Mouse (Mus musculus): Measurements from ENCODE around the gene Tead4. TPM values are rescaled to one million over a fixed set of nuclear protein-coding genes. Genes with fewer than 3 reads are reported as not detected.
"Not testable (repeated sequence)": the region's sequence is repeated elsewhere in the genome, so short reads cannot be mapped to it uniquely, and the experiment has no call there.

Gene Tead4
- polyA plus RNA-seq, 1 experiment from 2014 or later: 1.4 TPM

DNA sequence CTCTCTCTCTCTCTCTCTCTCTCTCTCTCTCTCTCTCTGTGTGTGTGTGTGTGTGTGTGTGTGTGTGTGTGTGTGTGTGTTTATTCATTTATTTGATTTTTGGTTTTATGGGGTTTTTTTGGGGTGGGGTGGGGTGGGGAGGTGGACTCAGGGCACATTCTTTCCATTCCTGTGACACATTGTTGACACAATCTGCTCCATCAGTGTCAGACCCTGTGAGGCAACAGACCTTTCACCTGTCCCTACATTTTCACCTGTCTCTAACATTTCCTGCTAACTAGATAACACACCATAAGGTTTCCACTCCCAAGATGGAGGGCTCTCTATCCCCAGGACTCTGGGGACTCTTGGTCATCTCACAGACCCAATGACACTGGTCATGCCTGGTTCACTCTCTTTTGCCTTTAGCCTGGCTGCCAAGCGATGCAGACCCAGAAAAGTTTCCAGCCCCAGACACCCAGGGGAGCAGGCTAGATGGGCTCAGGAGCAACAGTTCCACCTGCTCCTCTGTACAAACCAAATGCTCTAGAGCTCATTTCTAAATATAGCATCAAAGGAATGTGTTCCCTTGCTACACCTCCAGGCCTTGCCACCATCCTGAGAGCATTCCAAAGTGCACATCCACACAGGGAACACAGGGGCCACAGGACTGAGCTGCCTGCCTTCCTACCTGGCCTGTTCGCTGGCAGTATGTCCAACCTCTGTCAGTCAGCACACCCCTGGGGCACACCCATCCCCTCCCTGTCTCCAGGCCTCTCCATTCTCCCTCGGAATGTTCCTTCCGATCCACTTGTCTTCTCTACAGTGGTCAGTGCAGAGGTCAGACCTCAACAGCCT is 75.4 kb downstream of the Tead4 start:
- Histone ChIP-seq H3K27ac (ENCODE audit: low read length) (no peak overlapping the region), H3K27me3 (ENCODE audit: control insufficient read depth, insufficient read depth, low read length) (no peaks in the 10 kb centered on the region), H3K9me3 (ENCODE audit: control insufficient read depth, low read depth, low read length) (no peaks in the 10 kb centered on the region), H3K4me1 (ENCODE audit: control insufficient read depth, insufficient read depth, low read length) (0 out of 2 replicates have a peak, but pooled peaks cover 3% of the 10 kb centered on the region), H3K9ac (replicated peaks; ENCODE audit: low read depth, low read length) (no peak overlapping the region), H3K4me2 (replicated peaks; ENCODE audit: low read depth, low read length) (no peak overlapping the region), H3K4me3 (ENCODE audit: low read depth, low read length) (no peak overlapping the region), H3K36me3 (ENCODE audit: control insufficient read depth, insufficient read depth, low read length) (no peaks in the 10 kb centered on the region)
- WGBS: 47% methylated on average over 4 of the region's 4 CpGs
- ATAC-seq (ENCODE audit: insufficient number of reproducible peaks, insufficient read depth, low FRiP score, low read depth): peak; percentile 15; the same call in 1 of the 2 replicates

DNA sequence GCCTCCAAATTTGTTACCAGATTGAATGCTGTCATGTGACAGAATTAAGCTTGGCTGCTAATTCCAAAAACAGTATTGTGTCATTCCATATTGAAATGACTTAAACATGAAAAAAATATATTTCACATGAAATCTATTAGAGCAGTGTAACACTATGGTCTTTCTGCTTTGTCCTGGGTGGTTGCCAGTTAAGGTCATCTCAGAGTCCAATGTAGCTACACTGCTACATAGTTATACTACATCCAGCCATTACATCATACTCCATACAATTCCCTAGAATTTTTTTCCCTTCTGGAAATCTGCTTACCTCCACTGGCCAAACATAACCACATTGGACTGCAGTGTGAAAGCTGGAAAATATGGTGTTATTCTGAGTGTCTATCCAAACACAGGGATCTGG is 77.5 kb downstream of the Tead4 start:
- Histone ChIP-seq H3K4me2 (replicated peaks; ENCODE audit: low read depth, low read length) (no peak overlapping the region), H3K4me1 (ENCODE audit: control insufficient read depth, insufficient read depth, low read length) (0 out of 2 replicates have a peak, but pooled peaks cover 3% of the 10 kb centered on the region), H3K36me3 (ENCODE audit: control insufficient read depth, insufficient read depth, low read length) (no peaks in the 10 kb centered on the region), H3K4me3 (ENCODE audit: low read depth, low read length) (no peak overlapping the region), H3K9ac (replicated peaks; ENCODE audit: low read depth, low read length) (no peak overlapping the region), H3K27ac (ENCODE audit: low read length) (no peak overlapping the region), H3K27me3 (ENCODE audit: control insufficient read depth, insufficient read depth, low read length) (no peaks in the 10 kb centered on the region), H3K9me3 (ENCODE audit: control insufficient read depth, low read depth, low read length) (no peaks in the 10 kb centered on the region)
- no peak for ATAC-seq (ENCODE audit: insufficient number of reproducible peaks, insufficient read depth, low FRiP score, low read depth)

- H3K4me1 ChIP-seq (ENCODE audit: control insufficient read depth, insufficient read depth, low read length); H3K9ac ChIP-seq (replicated peaks; ENCODE audit: low read depth, low read length); H3K4me3 ChIP-seq (ENCODE audit: low read depth, low read length); H3K27me3 ChIP-seq (ENCODE audit: control insufficient read depth, insufficient read depth, low read length); H3K4me2 ChIP-seq (replicated peaks; ENCODE audit: low read depth, low read length); H3K36me3 ChIP-seq (ENCODE audit: control insufficient read depth, insufficient read depth, low read length); ATAC-seq (ENCODE audit: insufficient number of reproducible peaks, insufficient read depth, low FRiP score, low read depth); H3K27ac ChIP-seq (ENCODE audit: low read length); H3K9me3 ChIP-seq (ENCODE audit: control insufficient read depth, low read depth, low read length): not testable (repeated sequence)
- 94% methylated on average over 4 of the region's 4 CpGs for WGBS
Measured at GRCm38 (mm10) chr6:128215004-128215403, 85.6 kb downstream of the Tead4 start.

GRCm38 (mm10) chr6:128209199-128209598 is 91.4 kb downstream of the Tead4 start:
- not testable (repeated sequence) for ATAC-seq (ENCODE audit: insufficient number of reproducible peaks, insufficient read depth, low FRiP score, low read depth); H3K4me1 ChIP-seq (ENCODE audit: control insufficient read depth, insufficient read depth, low read length); H3K27ac ChIP-seq (ENCODE audit: low read length); H3K36me3 ChIP-seq (ENCODE audit: control insufficient read depth, insufficient read depth, low read length); H3K9me3 ChIP-seq (ENCODE audit: control insufficient read depth, low read depth, low read length); H3K4me3 ChIP-seq (ENCODE audit: low read depth, low read length); H3K9ac ChIP-seq (replicated peaks; ENCODE audit: low read depth, low read length); H3K27me3 ChIP-seq (ENCODE audit: control insufficient read depth, insufficient read depth, low read length); H3K4me2 ChIP-seq (replicated peaks; ENCODE audit: low read depth, low read length)
- 97% methylated on average over 1 of the region's 1 CpGs for WGBS

- no peak overlapping the region for H3K4me3 ChIP-seq (ENCODE audit: low read depth, low read length)
- ATAC-seq (ENCODE audit: insufficient number of reproducible peaks, insufficient read depth, low FRiP score, low read depth): no peak
- H3K4me2 ChIP-seq (replicated peaks; ENCODE audit: low read depth, low read length): no peak overlapping the region
- H3K27ac ChIP-seq (ENCODE audit: low read length): peak overlapping the region; percentile 52; the same call in 1 of the 2 replicates
- WGBS: 69% methylated on average over 8 of the region's 8 CpGs
- H3K9ac ChIP-seq (replicated peaks; ENCODE audit: low read depth, low read length): no peak overlapping the region
- H3K4me1 ChIP-seq (ENCODE audit: control insufficient read depth, insufficient read depth, low read length): no peaks in the 10 kb centered on the region
- H3K36me3 ChIP-seq (ENCODE audit: control insufficient read depth, insufficient read depth, low read length): no peaks in the 10 kb centered on the region
- H3K27me3 ChIP-seq (ENCODE audit: control insufficient read depth, insufficient read depth, low read length): no peaks in the 10 kb centered on the region
- H3K9me3 ChIP-seq (ENCODE audit: control insufficient read depth, low read depth, low read length): no peaks in the 10 kb centered on the region
Measured at GRCm38 (mm10) chr6:128208491-128209170, 92.0 kb downstream of the Tead4 start.

- Histone ChIP-seq H3K9ac (replicated peaks; ENCODE audit: low read depth, low read length) (no peak overlapping the region), H3K36me3 (ENCODE audit: control insufficient read depth, insufficient read depth, low read length) (no peaks in the 10 kb centered on the region), H3K4me3 (ENCODE audit: low read depth, low read length) (no peak overlapping the region), H3K9me3 (ENCODE audit: control insufficient read depth, low read depth, low read length) (no peaks in the 10 kb centered on the region), H3K27ac (ENCODE audit: low read length) (no peak overlapping the region), H3K27me3 (ENCODE audit: control insufficient read depth, insufficient read depth, low read length) (no peaks in the 10 kb centered on the region), H3K4me1 (ENCODE audit: control insufficient read depth, insufficient read depth, low read length) (no peaks in the 10 kb centered on the region), H3K4me2 (replicated peaks; ENCODE audit: low read depth, low read length) (no peak overlapping the region)
- 69% methylated on average over 1 of the region's 1 CpGs for WGBS
- no peak for ATAC-seq (ENCODE audit: insufficient number of reproducible peaks, insufficient read depth, low FRiP score, low read depth)
Measured at GRCm38 (mm10) chr6:128203557-128203956, 97.1 kb downstream of the Tead4 start.

DNA sequence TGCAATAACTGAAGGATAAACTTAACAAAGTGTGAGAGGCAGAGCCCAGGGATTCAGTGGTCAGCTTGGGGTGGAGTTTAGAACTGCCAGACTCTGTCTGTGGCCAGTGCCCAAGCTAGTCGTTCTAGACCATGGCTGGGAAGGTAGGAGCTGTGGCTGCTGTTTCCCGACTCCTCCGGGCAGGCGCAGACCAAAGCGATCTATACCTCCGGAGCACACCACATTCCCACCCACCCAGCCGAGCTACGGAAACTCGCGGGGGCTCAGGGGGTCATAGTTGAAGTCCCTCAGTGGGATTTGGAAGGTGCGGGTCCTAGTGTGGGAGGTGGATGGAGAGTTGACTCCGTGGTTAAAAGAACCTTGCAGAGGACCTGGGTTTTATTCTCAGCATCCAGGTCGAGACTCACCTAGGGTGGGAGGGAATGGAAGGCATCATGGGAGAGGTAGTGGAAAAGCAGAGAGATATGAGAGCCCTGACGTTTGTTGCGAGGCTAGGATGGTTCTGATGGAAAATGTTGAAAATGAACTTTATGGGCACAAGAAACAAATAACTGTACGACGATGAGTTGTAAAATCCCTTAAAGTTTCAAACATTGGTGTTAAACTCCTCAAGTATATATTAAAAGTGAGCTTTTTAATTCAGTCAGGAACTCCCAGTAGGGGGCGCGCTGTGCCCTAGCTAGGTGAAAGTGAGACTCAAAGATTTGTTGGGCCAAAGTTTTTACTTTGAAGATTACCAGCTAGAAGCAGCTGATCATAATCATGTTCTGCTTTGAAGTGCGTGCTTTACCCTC is 99.6 kb downstream of the Tead4 start:
- WGBS: under 1% methylated on average over 20 of the region's 20 CpGs
- Histone ChIP-seq H3K36me3 (ENCODE audit: control insufficient read depth, insufficient read depth, low read length) (no peaks in the 10 kb centered on the region), H3K27me3 (ENCODE audit: control insufficient read depth, insufficient read depth, low read length) (no peaks in the 10 kb centered on the region), H3K27ac (ENCODE audit: low read length) (no peak overlapping the region; the same call in 1 of the 2 replicates), H3K4me3 (ENCODE audit: low read depth, low read length) (peak overlapping the region; percentile 58), H3K4me2 (replicated peaks; ENCODE audit: low read depth, low read length) (peak overlapping the region; percentile 92), H3K9me3 (ENCODE audit: control insufficient read depth, low read depth, low read length) (no peaks in the 10 kb centered on the region), H3K9ac (replicated peaks; ENCODE audit: low read depth, low read length) (peak overlapping the region; percentile 43), H3K4me1 (ENCODE audit: control insufficient read depth, insufficient read depth, low read length) (no peaks in the 10 kb centered on the region)
- no peak; the same call in 1 of the 2 replicates for ATAC-seq (ENCODE audit: insufficient number of reproducible peaks, insufficient read depth, low FRiP score, low read depth)

DNA sequence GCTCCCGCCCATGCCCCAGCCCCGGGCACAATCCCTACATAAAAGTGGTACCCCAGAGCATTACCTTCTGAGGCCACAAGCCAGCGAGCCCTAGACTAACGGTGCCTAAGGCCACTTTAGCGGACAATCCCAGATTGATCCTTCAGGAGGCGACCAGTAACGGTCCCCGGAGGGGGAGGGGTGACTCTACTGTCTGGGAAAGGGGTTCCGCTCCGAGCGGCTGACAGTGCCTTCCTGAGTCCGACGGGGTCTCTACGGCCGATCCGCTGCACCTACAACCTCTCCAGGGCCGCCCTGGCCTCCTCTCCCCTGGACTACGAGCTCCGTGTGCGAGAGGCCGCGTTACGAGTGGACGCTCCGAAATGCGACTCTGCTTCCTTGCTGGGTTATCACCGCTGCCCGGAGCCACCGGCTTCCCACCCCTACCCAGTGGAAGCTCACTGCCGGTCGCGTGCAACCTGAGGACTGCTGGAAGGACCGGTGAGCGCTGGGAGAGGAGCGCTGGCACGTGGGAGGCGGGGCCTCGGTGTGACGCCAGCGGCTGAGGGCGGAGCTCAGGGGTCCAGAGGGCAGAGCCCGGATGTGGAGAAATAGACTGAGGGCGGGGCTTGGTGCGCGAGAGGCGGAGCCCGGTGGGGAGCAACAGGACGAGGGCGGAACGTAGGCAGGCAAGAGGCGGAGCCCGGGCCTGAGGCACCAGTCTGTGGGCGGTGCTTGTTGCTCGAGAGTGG is 100.3 kb downstream of the Tead4 start:
- Histone ChIP-seq H3K36me3 (ENCODE audit: control insufficient read depth, insufficient read depth, low read length) (no peaks in the 10 kb centered on the region), H3K4me2 (replicated peaks; ENCODE audit: low read depth, low read length) (peak overlapping the region; percentile 92), H3K4me1 (ENCODE audit: control insufficient read depth, insufficient read depth, low read length) (no peaks in the 10 kb centered on the region), H3K9ac (replicated peaks; ENCODE audit: low read depth, low read length) (peak overlapping the region; percentile 38), H3K9me3 (ENCODE audit: control insufficient read depth, low read depth, low read length) (no peaks in the 10 kb centered on the region), H3K27me3 (ENCODE audit: control insufficient read depth, insufficient read depth, low read length) (no peaks in the 10 kb centered on the region), H3K27ac (ENCODE audit: low read length) (no peak overlapping the region), H3K4me3 (ENCODE audit: low read depth, low read length) (peak overlapping the region; percentile 58)
- WGBS: under 1% methylated on average over 54 of the region's 54 CpGs
- peak; percentile 99 for ATAC-seq (ENCODE audit: insufficient number of reproducible peaks, insufficient read depth, low FRiP score, low read depth)

Measured in stomach, embryonic 14.5 days (tissue).